Mouse (Mus musculus) embryonic fibroblast, embryonic 13.5 days (primary cell): ENCODE data around the gene Renbp.

Experiments
- CTCF ChIP-seq: IDR thresholded peaks from 2 replicates; pipeline ENCODE4 v1.5.1; 2011; ENCODE audit warnings: mild to moderate bottlenecking, control low read depth, low read length, moderate library complexity, borderline replicate concordance; ENCODE audit not compliant: insufficient read depth
- POLR2A ChIP-seq: IDR thresholded peaks from 2 replicates; pipeline ENCODE4 v1.6.1; 2011; ENCODE audit warnings: low read depth, mild to moderate bottlenecking, control low read depth, low read length, moderate library complexity

GRCm38 (mm10) chrX:73922550-73922882 lies 8.1 kb downstream of the Renbp start:
- TF ChIP-seq CTCF, result no peak
- TF ChIP-seq POLR2A, result no peak
